Mouse (Mus musculus): ENCODE measurements at regions not wholly inside any gene's neighbourhood (a gene's known extent, or its start where the extent isn't known, plus 50 kb on each side); places are given as distances from the start of the nearest gene placed in this dataset.

DNA sequence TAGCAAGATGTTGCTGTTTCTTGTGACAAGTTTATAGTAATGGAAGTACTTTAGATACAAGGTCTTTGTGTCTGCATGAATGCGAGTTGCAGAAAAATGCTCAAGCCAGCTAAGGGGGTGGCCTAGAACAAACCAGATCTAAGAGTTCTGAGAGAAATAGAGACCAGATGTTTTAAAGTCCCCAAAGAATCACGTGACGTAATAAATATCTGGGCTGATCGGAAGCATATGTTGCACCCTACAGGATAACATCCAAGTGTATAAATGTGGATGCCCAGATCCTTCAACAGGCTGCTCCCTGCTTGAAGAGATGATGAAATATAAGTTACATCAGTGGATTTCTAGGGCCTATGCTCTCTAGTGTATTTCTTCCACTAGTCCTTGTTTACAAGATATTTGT is 77.7 kb upstream of the Lpar1 start:
- Histone ChIP-seq H3K9me3 (replicated peaks; ENCODE audit: low read length) (no peaks in the 10 kb centered on the region), H3K36me3 (replicated peaks in 1 of 2; ENCODE audit: control insufficient read depth in 1 of 2, insufficient read depth in 1 of 2, low read length in 1 of 2) (no peaks in the 10 kb centered on the region), H3K27me3 (replicated peaks) (no peaks in the 10 kb centered on the region), H3K79me2 (replicated peaks; ENCODE audit: control insufficient read depth, extremely low read depth, insufficient read depth, poor library complexity, severe bottlenecking) (no peaks in the 10 kb centered on the region), H3K4me1 (ENCODE audit: control insufficient read depth in 1 of 2, insufficient read depth in 2 of 2) (0 out of 4 replicates have a peak, but pooled peaks cover 0 to 4% of the 10 kb centered on the region in 2 experiments), H3K9ac (ENCODE audit: insufficient read depth, low read depth) (no peak overlapping the region), H3K27ac (ENCODE audit: insufficient read depth, low read depth) (no peak overlapping the region), H3K4me2 (ENCODE audit: insufficient read depth, low read depth, poor library complexity, severe bottlenecking) (no peak overlapping the region), H3K4me3 (replicated peaks in 1 of 3; ENCODE audit: low read depth in 2 of 3, low read length in 2 of 3, poor library complexity in 1 of 3) (no peak overlapping the region)
- dilution Hi-C loops (cut with MboI; ENCODE audit: extremely low pct_ligation_motif_present, extremely low pct_unique_long_range_greater_than_20kb, low sequenced_read_pairs) (no loop called here), in situ Hi-C loops (cut with MboI; ENCODE audit: low pct_ligation_motif_present, low pct_unique_long_range_greater_than_20kb, low sequenced_read_pairs) (no loop called here)
- TF ChIP-seq ELF1 (IDR thresholded peaks at IDR 0.05; ENCODE audit: low read depth, low read length) = no peak
- no peak for TF ChIP-seq ZC3H11A (IDR thresholded peaks at IDR 0.05; ENCODE audit: low read depth, low read length)
- no peak for TF ChIP-seq CTCF (conservative IDR thresholded peaks at IDR 0.05 in 1 of 2, IDR thresholded peaks at IDR 0.05 in 1 of 2; ENCODE audit: low read depth in 2 of 2, low read length in 2 of 2)
- no peak for TF ChIP-seq POLR2A (IDR thresholded peaks at IDR 0.05; ENCODE audit: low read depth, low read length)
- no peak for TF ChIP-seq MEF2A (IDR thresholded peaks at IDR 0.05; ENCODE audit: borderline replicate concordance, low read depth, low read length)
- no peak for TF ChIP-seq JUN (IDR thresholded peaks at IDR 0.05; ENCODE audit: insufficient read depth, low read depth, low read length)
- no peak for TF ChIP-seq SIN3A (IDR thresholded peaks at IDR 0.05; ENCODE audit: low read length)
- no peak for DNase-seq (ENCODE audit: extremely low read depth)

DNA sequence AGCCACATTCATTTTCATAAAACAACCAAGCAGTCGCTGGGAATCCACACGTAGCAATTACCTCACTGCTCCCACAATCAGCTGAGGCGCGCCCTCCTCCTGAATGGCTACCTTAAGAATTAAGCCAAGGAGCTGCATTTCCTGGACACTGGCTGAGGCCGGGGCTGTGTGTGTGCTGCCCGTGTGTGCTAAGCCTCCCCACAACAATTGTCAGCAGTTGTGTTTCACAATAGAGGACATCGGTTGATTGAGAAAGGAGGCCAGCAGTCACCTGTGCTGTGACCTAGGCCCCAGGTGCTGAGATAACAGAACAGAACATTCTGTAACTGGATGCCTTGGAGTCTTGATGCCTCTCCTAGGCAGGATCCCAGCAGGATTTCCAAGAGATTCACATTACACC is 73.3 kb upstream of the Lpar1 start:
- dilution Hi-C loops (cut with MboI; ENCODE audit: extremely low pct_ligation_motif_present, extremely low pct_unique_long_range_greater_than_20kb, low sequenced_read_pairs) = no loop called here
- Histone ChIP-seq H3K27ac (ENCODE audit: insufficient read depth, low read depth) (no peak overlapping the region), H3K4me1 (ENCODE audit: control insufficient read depth in 1 of 2, insufficient read depth in 2 of 2) (0 out of 4 replicates have a peak, but pooled peaks cover 0 to 4% of the 10 kb centered on the region in 2 experiments), H3K9ac (ENCODE audit: insufficient read depth, low read depth) (no peak overlapping the region), H3K36me3 (replicated peaks in 1 of 2; ENCODE audit: control insufficient read depth in 1 of 2, insufficient read depth in 1 of 2, low read length in 1 of 2) (no peaks in the 10 kb centered on the region), H3K4me3 (replicated peaks in 1 of 3; ENCODE audit: low read depth in 2 of 3, low read length in 2 of 3, poor library complexity in 1 of 3) (no peak overlapping the region), H3K79me2 (replicated peaks; ENCODE audit: control insufficient read depth, extremely low read depth, insufficient read depth, poor library complexity, severe bottlenecking) (no peaks in the 10 kb centered on the region), H3K9me3 (replicated peaks; ENCODE audit: low read length) (peaks cover 2% of the 10 kb centered on the region), H3K4me2 (ENCODE audit: insufficient read depth, low read depth, poor library complexity, severe bottlenecking) (no peak overlapping the region), H3K27me3 (replicated peaks) (no peaks in the 10 kb centered on the region)
- no peak for TF ChIP-seq ETS1 (conservative IDR thresholded peaks at IDR 0.05; ENCODE audit: low read depth, low read length)
- TF ChIP-seq USF1 (IDR thresholded peaks at IDR 0.05; ENCODE audit: low read depth, low read length) = no peak
- no peak for TF ChIP-seq POLR2A (IDR thresholded peaks at IDR 0.05; ENCODE audit: low read depth, low read length)
- TF ChIP-seq SIN3A (IDR thresholded peaks at IDR 0.05; ENCODE audit: low read length) = no peak
- no peak for TF ChIP-seq TCF12 (IDR thresholded peaks at IDR 0.05; ENCODE audit: low read depth, low read length)
- no peak for TF ChIP-seq ELF1 (IDR thresholded peaks at IDR 0.05; ENCODE audit: low read depth, low read length)
- no peak for TF ChIP-seq NRF1 (IDR thresholded peaks at IDR 0.05; ENCODE audit: low read depth, low read length)
- TF ChIP-seq RCOR1 (conservative IDR thresholded peaks at IDR 0.05; ENCODE audit: low read depth, low read length) = no peak
- no peak for TF ChIP-seq IRF4 (IDR thresholded peaks at IDR 0.05; ENCODE audit: low read depth, low read length)
- no peak for TF ChIP-seq NELFE (IDR thresholded peaks at IDR 0.05; ENCODE audit: low read depth, low read length)
- TF ChIP-seq UBTF (IDR thresholded peaks at IDR 0.05; ENCODE audit: low read depth, low read length) = no peak
- no peak for TF ChIP-seq MEF2A (IDR thresholded peaks at IDR 0.05; ENCODE audit: borderline replicate concordance, low read depth, low read length)
- no peak for TF ChIP-seq ZMIZ1 (IDR thresholded peaks at IDR 0.05; ENCODE audit: low read depth, low read length)
- TF ChIP-seq MAZ (IDR thresholded peaks at IDR 0.05; ENCODE audit: low read depth, low read length) = no peak
- no peak for TF ChIP-seq CHD2 (IDR thresholded peaks at IDR 0.05; ENCODE audit: low read length)
- no peak for TF ChIP-seq BHLHE40 (IDR thresholded peaks at IDR 0.05; ENCODE audit: low read depth, low read length)
- no peak for TF ChIP-seq KAT2A (IDR thresholded peaks at IDR 0.05; ENCODE audit: insufficient replicate concordance, low read length)
- no peak for TF ChIP-seq SMC3 (IDR thresholded peaks at IDR 0.05; ENCODE audit: low read depth, low read length)
- no peak for TF ChIP-seq MYC (IDR thresholded peaks at IDR 0.05; ENCODE audit: low read depth, low read length)
- no peak for TF ChIP-seq JUN (IDR thresholded peaks at IDR 0.05; ENCODE audit: insufficient read depth, low read depth, low read length)
- in situ Hi-C loops (cut with MboI; ENCODE audit: low pct_ligation_motif_present, low pct_unique_long_range_greater_than_20kb, low sequenced_read_pairs) = no loop called here
- DNase-seq (ENCODE audit: extremely low read depth) = no peak
